Mouse (Mus musculus): Measurements from ENCODE around the gene Blzf1. TPM values are rescaled to one million over a fixed set of nuclear protein-coding genes. Genes with fewer than 3 reads are reported as not detected.

The Blzf1 gene
- polyA plus RNA-seq, 1 experiment from 2014 or later, result 23.5 TPM

DNA sequence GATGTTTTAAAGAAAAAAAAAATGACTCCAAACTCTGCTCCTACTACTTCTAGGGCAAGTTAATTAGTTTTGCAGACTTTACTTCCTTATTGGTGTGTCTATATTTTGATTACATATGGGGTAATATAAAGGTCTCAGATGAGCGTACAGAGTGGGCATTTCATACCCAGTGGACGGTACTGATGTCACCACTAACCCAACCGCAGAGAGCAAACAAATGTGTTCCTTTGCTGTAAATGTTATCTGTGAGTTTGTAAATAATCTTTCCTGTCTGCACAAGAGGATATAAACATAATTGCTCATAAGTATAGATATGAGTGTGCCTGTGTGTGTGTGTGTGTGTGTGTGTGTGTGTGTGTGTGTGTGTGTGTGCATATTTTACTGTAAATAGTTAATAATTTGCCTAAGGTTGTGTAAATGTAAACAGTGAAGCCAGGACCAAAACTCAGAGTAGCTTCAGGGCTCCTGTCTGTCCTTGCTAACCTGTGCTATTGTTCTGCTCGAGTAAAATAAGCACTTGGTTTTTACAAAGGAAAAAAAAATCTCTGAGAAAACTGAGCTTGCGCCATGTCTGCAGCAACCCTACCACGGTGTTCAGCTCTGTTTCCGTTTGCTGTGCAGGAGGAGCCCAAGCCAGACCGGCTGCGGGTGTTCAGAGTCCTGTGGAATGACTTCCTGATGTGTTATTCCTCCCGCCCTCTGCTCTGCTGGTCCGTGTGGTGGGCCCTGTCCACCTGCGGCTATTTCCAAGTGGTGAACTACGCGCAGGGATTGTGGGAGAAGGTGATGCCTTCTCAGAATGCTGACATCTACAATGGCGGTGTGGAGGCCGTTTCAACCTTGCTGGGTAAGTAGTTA, 46.9 kb downstream of the Blzf1 start:
- DNase-seq (ENCODE audit: low spot score) (no peak), ATAC-seq (replicated peaks; ENCODE audit: low FRiP score, low TSS enrichment, low read depth) (peak; percentile 64)
- WGBS, result 74% methylated on average over 16 of the region's 16 CpGs
- Histone ChIP-seq H3K9ac (ENCODE audit: low read length) (no peak overlapping the region), H3K4me1 (replicated peaks; ENCODE audit: control insufficient read depth, insufficient read depth, low read length) (no peaks in the 10 kb centered on the region), H3K27ac (ENCODE audit: low read depth) (no peak overlapping the region), H3K4me3 (ENCODE audit: low read depth, low read length) (no peak overlapping the region), H3K9me3 (ENCODE audit: control insufficient read depth, low read length) (no peaks in the 10 kb centered on the region), H3K36me3 (ENCODE audit: control insufficient read depth, insufficient read depth, low read length) (peaks cover 37% of the 10 kb centered on the region), H3K27me3 (replicated peaks; ENCODE audit: control insufficient read depth, insufficient read depth, low read length) (no peaks in the 10 kb centered on the region), H3K4me2 (ENCODE audit: low read length) (no peak overlapping the region)

DNA sequence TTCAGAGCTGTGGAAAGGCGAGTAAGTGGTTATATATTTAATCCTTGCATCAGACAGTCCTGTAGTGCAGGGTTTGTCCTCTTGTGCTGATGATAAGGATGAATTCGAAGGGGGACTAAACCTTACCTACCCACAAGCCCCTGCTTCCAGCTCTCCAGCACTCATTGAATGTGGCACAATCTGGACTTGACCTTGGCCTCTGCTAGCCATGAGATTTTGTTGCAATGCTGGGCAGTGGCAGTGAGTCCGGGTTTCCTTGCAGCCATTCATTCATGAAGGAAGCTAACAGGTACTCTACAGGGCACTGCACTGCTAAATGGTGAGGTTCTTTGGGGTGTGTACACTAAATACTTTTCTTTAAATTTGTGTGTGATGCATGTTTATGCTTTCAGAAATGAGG, 52.5 kb downstream of the Blzf1 start:
- Histone ChIP-seq H3K4me3 (ENCODE audit: low read depth, low read length) (no peak overlapping the region), H3K27me3 (replicated peaks; ENCODE audit: control insufficient read depth, insufficient read depth, low read length) (no peaks in the 10 kb centered on the region), H3K9ac (ENCODE audit: low read length) (no peak overlapping the region), H3K4me2 (ENCODE audit: low read length) (no peak overlapping the region), H3K27ac (ENCODE audit: low read depth) (no peak overlapping the region), H3K4me1 (replicated peaks; ENCODE audit: control insufficient read depth, insufficient read depth, low read length) (0 out of 2 replicates have a peak, but pooled peaks cover 9% of the 10 kb centered on the region), H3K9me3 (ENCODE audit: control insufficient read depth, low read length) (no peaks in the 10 kb centered on the region), H3K36me3 (ENCODE audit: control insufficient read depth, insufficient read depth, low read length) (peaks cover 9% of the 10 kb centered on the region)
- 68% methylated on average over 3 of the region's 3 CpGs for WGBS
- ATAC-seq (replicated peaks; ENCODE audit: low FRiP score, low TSS enrichment, low read depth), result no peak
- no peak for DNase-seq (ENCODE audit: low spot score)

DNA sequence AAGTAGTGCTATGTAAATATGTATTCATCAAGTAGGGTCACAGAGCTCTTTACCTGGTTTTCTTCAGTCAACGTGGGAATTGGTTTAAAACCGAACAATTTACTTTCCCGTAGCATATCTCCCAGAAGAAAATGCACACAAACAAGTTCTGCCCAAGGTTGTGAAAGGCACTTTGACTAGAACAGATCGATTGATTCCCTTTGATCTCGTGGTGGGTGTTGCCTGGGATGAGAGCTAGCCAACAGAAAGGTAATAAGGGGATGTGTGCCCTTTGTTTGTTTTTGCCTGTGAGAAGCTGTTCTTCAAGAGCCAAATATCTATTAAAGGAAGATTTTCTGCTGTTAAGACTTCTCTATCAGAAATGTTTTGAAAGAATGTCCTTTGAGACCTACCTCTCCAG, 54.7 kb downstream of the Blzf1 start:
- Histone ChIP-seq H3K4me1 (replicated peaks; ENCODE audit: control insufficient read depth, insufficient read depth, low read length) (peaks cover 12% of the 10 kb centered on the region; the same call in 1 of the 2 replicates), H3K4me3 (ENCODE audit: low read depth, low read length) (no peak overlapping the region), H3K9ac (ENCODE audit: low read length) (no peak overlapping the region), H3K9me3 (ENCODE audit: control insufficient read depth, low read length) (no peaks in the 10 kb centered on the region), H3K36me3 (ENCODE audit: control insufficient read depth, insufficient read depth, low read length) (peaks cover 7% of the 10 kb centered on the region), H3K27ac (ENCODE audit: low read depth) (no peak overlapping the region), H3K4me2 (ENCODE audit: low read length) (no peak overlapping the region), H3K27me3 (replicated peaks; ENCODE audit: control insufficient read depth, insufficient read depth, low read length) (no peaks in the 10 kb centered on the region)
- 56% methylated on average over 5 of the region's 5 CpGs for WGBS
- ATAC-seq (replicated peaks; ENCODE audit: low FRiP score, low TSS enrichment, low read depth) (no peak), DNase-seq (ENCODE audit: low spot score) (no peak)

DNA sequence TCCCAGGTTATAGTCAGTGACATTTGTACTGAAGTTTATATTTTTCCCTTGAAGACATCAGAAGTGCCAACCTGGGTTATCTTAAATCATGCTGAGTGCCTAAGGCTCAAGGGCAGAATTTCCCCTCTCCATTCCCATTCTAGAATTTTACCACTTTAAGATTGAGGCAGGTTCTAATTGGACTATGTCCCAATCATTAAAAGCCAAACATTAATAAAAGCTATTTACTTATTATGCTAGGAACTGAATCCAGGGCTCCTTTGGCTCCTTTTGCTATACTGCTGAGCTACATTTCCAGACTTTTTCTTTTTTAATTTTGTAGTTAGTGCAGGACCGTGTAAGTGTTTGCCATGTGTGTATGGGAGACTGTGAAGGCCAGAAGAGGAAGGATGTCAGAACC, 55.9 kb downstream of the Blzf1 start:
- H3K27ac ChIP-seq (ENCODE audit: low read depth), result no peak overlapping the region
- H3K36me3 ChIP-seq (ENCODE audit: control insufficient read depth, insufficient read depth, low read length), result no peaks in the 10 kb centered on the region
- DNase-seq (ENCODE audit: low spot score), result no peak
- peaks cover 12% of the 10 kb centered on the region; the same call in 1 of the 2 replicates for H3K4me1 ChIP-seq (replicated peaks; ENCODE audit: control insufficient read depth, insufficient read depth, low read length)
- no peaks in the 10 kb centered on the region for H3K27me3 ChIP-seq (replicated peaks; ENCODE audit: control insufficient read depth, insufficient read depth, low read length)
- no peak overlapping the region for H3K9ac ChIP-seq (ENCODE audit: low read length)
- no peak overlapping the region for H3K4me2 ChIP-seq (ENCODE audit: low read length)
- H3K9me3 ChIP-seq (ENCODE audit: control insufficient read depth, low read length), result no peaks in the 10 kb centered on the region
- H3K4me3 ChIP-seq (ENCODE audit: low read depth, low read length), result no peak overlapping the region
- WGBS, result 93% methylated on average over 1 of the region's 1 CpGs
- ATAC-seq (replicated peaks; ENCODE audit: low FRiP score, low TSS enrichment, low read depth), result no peak

DNA sequence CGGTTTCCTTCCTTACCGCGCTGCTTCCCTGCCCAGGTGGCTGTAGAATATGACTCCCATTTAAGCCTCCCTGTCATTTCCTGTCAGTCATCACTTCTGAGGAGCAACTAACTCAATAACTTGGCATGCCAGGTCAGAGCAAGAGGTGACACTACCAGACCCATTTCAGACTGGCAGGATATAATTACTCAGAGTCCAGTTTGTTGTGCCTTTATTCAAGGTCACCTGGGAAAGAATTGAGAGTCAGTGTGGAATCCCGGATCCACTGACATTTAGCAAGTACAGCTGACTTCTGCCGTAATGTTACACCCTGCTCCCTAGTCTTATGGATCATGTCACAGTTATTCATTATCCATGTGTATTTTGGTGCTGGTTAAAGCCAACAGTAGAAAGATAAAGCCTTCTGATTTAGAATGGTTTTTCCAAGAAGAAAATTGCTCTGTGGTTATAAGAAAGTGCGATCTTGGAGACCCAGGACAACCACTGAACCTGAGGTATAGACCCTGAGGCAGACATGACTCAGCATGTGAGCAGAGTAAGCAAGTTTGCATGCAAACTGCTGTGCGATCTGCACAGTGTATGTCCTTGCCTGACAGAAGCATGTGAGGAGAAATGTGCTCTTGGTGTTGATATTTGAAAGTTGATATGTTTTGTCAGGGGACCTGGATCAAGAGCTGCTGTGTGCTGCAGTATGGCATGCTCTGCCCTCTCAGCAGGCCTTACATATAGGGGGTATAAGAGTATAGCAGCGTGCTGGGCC, 56.7 kb downstream of the Blzf1 start:
- Histone ChIP-seq H3K27me3 (replicated peaks; ENCODE audit: control insufficient read depth, insufficient read depth, low read length) (no peaks in the 10 kb centered on the region), H3K9me3 (ENCODE audit: control insufficient read depth, low read length) (no peaks in the 10 kb centered on the region), H3K4me3 (ENCODE audit: low read depth, low read length) (peak overlapping the region; percentile 67), H3K27ac (ENCODE audit: low read depth) (no peak overlapping the region), H3K36me3 (ENCODE audit: control insufficient read depth, insufficient read depth, low read length) (no peaks in the 10 kb centered on the region), H3K4me2 (ENCODE audit: low read length) (peak overlapping the region; percentile 63), H3K4me1 (replicated peaks; ENCODE audit: control insufficient read depth, insufficient read depth, low read length) (peaks cover 12% of the 10 kb centered on the region; the same call in 1 of the 2 replicates), H3K9ac (ENCODE audit: low read length) (no peak overlapping the region)
- 51% methylated on average over 8 of the region's 8 CpGs for WGBS
- DNase-seq (ENCODE audit: low spot score) (no peak), ATAC-seq (replicated peaks; ENCODE audit: low FRiP score, low TSS enrichment, low read depth) (no peak)

DNA sequence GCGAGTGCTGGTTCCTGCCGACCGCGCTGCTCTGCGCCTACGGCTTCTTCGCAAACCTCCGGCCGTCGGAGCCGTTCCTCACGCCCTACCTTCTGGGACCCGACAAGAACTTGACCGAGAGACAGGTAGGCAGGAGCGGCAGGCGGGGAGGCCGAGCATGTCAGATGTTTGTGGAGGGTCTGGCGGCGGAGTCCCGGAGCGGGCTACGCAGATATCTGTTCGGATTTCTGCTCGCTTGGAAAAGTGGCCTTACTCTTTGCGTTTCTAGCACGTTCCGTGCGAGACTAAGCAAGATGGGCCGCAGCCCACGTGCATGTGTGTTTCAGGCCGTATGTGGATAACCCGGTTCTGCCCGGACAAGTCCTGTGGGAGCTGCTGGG, 58.0 kb downstream of the Blzf1 start:
- Histone ChIP-seq H3K4me3 (ENCODE audit: low read depth, low read length) (peak overlapping the region; percentile 67), H3K9me3 (ENCODE audit: control insufficient read depth, low read length) (no peaks in the 10 kb centered on the region), H3K9ac (ENCODE audit: low read length) (peak overlapping the region; percentile 62), H3K27me3 (replicated peaks; ENCODE audit: control insufficient read depth, insufficient read depth, low read length) (no peaks in the 10 kb centered on the region), H3K36me3 (ENCODE audit: control insufficient read depth, insufficient read depth, low read length) (no peaks in the 10 kb centered on the region), H3K4me1 (replicated peaks; ENCODE audit: control insufficient read depth, insufficient read depth, low read length) (peaks cover 12% of the 10 kb centered on the region; the same call in 1 of the 2 replicates), H3K27ac (ENCODE audit: low read depth) (peak overlapping the region; percentile 24; the same call in 1 of the 2 replicates), H3K4me2 (ENCODE audit: low read length) (peak overlapping the region; percentile 63)
- ATAC-seq (replicated peaks; ENCODE audit: low FRiP score, low TSS enrichment, low read depth) (no peak; the same call in 1 of the 2 replicates), DNase-seq (ENCODE audit: low spot score) (no peak)
- 0% methylated on average over 33 of the region's 33 CpGs for WGBS

DNA sequence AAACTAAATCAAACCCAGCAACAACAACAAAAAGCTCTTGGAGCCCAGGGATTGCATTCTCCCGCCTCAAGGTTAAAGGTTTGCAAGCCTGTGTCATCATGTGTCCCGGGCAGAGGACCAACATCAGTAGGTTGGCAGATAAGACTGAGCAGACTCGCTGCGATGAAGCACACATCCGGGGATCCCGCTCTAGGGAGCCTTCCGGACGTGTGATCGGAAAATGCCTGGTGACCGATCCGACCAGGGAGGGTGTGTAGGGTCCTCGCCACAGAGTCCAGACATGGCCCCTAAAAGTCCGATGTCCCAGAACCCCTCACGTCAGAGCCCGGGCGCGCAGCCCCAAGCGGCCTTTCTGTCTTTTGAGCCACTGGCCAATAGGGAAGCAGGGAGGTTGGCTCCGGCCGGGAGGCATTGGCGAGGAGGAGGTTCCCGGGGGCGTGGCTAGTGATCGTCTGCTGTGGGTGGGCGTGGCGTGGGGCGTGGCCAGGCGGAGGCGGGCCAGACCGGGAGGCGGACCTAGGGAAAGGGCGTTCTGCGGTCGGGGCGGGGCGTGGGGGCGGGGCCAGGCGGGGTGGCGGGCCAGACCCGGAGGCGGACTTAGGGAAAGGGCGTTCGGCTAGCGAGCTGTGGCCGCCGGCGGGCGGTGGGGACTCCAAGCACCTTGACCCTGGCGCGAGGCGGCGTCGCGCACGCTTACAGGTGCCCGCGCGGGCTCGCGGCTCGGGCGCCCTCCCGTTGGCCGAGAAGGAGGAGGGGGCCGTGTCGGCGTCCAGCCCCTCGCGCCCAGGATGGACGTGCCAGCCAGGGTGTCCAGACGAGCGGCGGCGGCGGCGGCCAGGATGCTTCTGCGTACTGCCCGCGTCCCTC, 58.6 kb downstream of the Blzf1 start, which contains the start of gene Slc19a2:
Slc19a2 (plus strand) TSS at position 582 of the 867 bp plus-strand sequence.
- H3K27me3 ChIP-seq (replicated peaks; ENCODE audit: control insufficient read depth, insufficient read depth, low read length), result no peaks in the 10 kb centered on the region
- peak within 1 kb of the TSS; percentile 74 for H3K27ac ChIP-seq (ENCODE audit: low read depth)
- peak within 1 kb of the TSS; percentile 67 for H3K4me3 ChIP-seq (ENCODE audit: low read depth, low read length)
- peak within 1 kb of the TSS; percentile 74 for H3K4me2 ChIP-seq (ENCODE audit: low read length)
- H3K9me3 ChIP-seq (ENCODE audit: control insufficient read depth, low read length), result no peaks in the 10 kb centered on the region
- peak within 1 kb of the TSS; percentile 63 for H3K9ac ChIP-seq (ENCODE audit: low read length)
- DNase-seq (ENCODE audit: low spot score) (peak; percentile 100), ATAC-seq (replicated peaks; ENCODE audit: low FRiP score, low TSS enrichment, low read depth) (peak; percentile 97)
- under 1% methylated on average over 74 of the region's 79 CpGs for WGBS
- H3K4me1 ChIP-seq (replicated peaks; ENCODE audit: control insufficient read depth, insufficient read depth, low read length), result peaks cover 12% of the 10 kb centered on the region; the same call in 1 of the 2 replicates
- no peaks in the 10 kb centered on the region for H3K36me3 ChIP-seq (ENCODE audit: control insufficient read depth, insufficient read depth, low read length)

DNA sequence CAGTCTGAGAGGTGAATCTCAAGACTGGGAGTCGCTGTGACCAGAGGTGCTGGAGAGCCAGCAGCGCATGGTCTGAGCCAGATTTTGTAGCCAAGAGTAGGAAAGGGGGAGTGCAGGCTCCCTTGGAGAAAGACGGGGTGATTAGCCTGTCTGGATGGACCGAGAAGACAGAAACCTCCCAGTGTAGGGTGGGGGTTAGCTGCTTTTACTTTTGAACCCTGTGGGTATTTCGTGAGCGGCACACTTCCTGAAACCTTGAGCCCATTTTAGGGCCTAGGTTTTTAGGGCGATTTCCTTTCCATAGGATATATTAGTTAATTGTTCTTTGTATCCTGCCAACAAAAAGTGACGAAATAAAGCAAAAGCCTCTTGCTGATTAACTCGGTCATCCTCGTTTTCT, 59.3 kb downstream of the Blzf1 start:
- Histone ChIP-seq H3K4me3 (ENCODE audit: low read depth, low read length) (peak overlapping the region; percentile 67), H3K4me1 (replicated peaks; ENCODE audit: control insufficient read depth, insufficient read depth, low read length) (peaks cover 11% of the 10 kb centered on the region; the same call in 1 of the 2 replicates), H3K36me3 (ENCODE audit: control insufficient read depth, insufficient read depth, low read length) (no peaks in the 10 kb centered on the region), H3K27me3 (replicated peaks; ENCODE audit: control insufficient read depth, insufficient read depth, low read length) (no peaks in the 10 kb centered on the region), H3K4me2 (ENCODE audit: low read length) (peak overlapping the region; percentile 74), H3K27ac (ENCODE audit: low read depth) (peak overlapping the region; percentile 74; the same call in 1 of the 2 replicates), H3K9ac (ENCODE audit: low read length) (peak overlapping the region; percentile 63), H3K9me3 (ENCODE audit: control insufficient read depth, low read length) (no peaks in the 10 kb centered on the region)
- ATAC-seq (replicated peaks; ENCODE audit: low FRiP score, low TSS enrichment, low read depth) (no peak), DNase-seq (ENCODE audit: low spot score) (peak; percentile 60)
- 15% methylated on average over 10 of the region's 10 CpGs for WGBS

Measured in intestine, embryonic 14.5 days (tissue).